Mouse (Mus musculus) ES-Bruce4 (cell line): ENCODE measurements around the gene Gm28539.

Experiments used
- CTCF ChIP-seq: IDR thresholded peaks from one replicate; pipeline ENCODE4 v1.8.1; 2011; ENCODE audit warnings: low read depth, low read length
- POLR2A ChIP-seq: IDR thresholded peaks from one replicate; pipeline ENCODE4 v1.8.1; 2011; ENCODE audit warnings: low read length; ENCODE audit not compliant: insufficient read depth

DNA sequence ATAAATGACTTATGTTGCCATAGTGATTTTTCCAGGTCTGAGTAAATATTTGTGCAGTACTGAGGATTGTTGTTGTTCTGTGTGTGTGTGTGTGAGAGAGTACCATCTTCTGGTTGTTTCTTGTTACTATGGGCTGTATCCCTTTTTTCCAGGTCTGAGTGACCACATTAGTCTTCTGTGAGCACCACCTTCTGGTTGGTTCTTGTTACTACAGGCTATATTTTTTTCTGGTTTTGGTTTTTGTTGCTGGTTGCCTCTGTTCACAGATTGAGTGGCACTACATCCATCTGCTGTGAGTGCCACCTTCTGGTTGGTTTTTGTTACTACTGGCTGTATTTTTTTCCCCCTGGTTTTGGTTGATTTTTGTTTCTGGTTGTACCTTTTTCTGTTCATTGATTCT lies 22.2 kb downstream of the Gm28539 start:
- no peak for TF ChIP-seq CTCF
- no peak for TF ChIP-seq POLR2A
